Comparison of ENCODE assay signal across 25 mouse cellular contexts in the genomic region with DNA sequence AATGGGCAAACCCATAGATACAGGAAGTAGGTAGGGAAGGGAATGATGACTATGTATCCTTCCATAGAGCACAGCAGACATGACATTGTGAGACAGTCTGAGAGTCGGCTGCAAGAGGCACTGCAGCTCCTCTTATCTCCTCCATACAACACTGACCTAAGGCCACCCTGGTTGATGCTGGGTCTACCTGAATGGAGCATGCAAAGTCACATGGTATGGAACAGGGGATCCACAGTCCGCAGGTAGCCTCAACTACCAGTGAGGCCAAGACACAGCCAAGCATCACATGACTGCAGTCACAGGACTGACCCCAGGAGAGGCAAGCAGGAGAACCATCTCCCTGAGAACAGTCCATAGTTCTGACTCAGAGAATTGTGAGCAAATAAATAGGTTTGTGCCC. TPM values are rescaled to one million over a fixed set of nuclear protein-coding genes. Genes with fewer than 3 reads are reported as not detected.
DNase-seq lines count a peak whose midpoint lies in the region; ATAC-seq lines count a peak whose summit lies in the region.
"Had no signal": no experiment of that assay in that cellular context is flagged by ENCODE, and none has a peak within 500 bp of the region (broad histone marks: within the 10 kb centered on the region; RNA-seq: fewer than 3 reads in every experiment).

No protein-coding gene starts in this region.

- H3K9ac ChIP-seq in heart, embryonic 11.5 days (ENCODE audit: low read depth, low read length) = no peak overlapping the region
- H3K9ac ChIP-seq in kidney, embryonic 16.5 days (replicated peaks; ENCODE audit: low read length) = no peak overlapping the region
- H3K9ac ChIP-seq: embryonic facial prominence, embryonic 12.5 days; forebrain, embryonic 13.5 days; forebrain, embryonic 15.5 days had no signal

- H3K4me1 ChIP-seq in heart, embryonic 11.5 days (ENCODE audit: control insufficient read depth, insufficient read depth, low read length) = no peaks in the 10 kb centered on the region
- H3K4me1 ChIP-seq in kidney, embryonic 16.5 days (ENCODE audit: insufficient read depth, low read length) = no peaks in the 10 kb centered on the region
- H3K4me1 ChIP-seq: embryonic facial prominence, embryonic 10.5 days; embryonic facial prominence, embryonic 12.5 days; forebrain, embryonic 13.5 days; forebrain, embryonic 15.5 days had no signal

- no peak overlapping the region for H3K4me3 ChIP-seq in heart, embryonic 11.5 days (ENCODE audit: low read depth, low read length)
- H3K4me3 ChIP-seq in kidney, embryonic 16.5 days (ENCODE audit: low read length) = no peak overlapping the region
- H3K4me3 ChIP-seq: embryonic facial prominence, embryonic 10.5 days; embryonic facial prominence, embryonic 12.5 days; forebrain, embryonic 13.5 days; forebrain, embryonic 15.5 days had no signal

- no peak for ATAC-seq in heart, embryonic 11.5 days (replicated peaks; ENCODE audit: insufficient number of reproducible peaks, low FRiP score, low TSS enrichment)
- 0 out of 2 replicates have a peak, but pooled peaks have one; percentile 35 for ATAC-seq in kidney, embryonic 16.5 days (ENCODE audit: low FRiP score, low TSS enrichment)
- ATAC-seq: activated CD4-positive, CD25-positive, alpha-beta regulatory T cell, adult 4 months; CD4-positive, CD25-positive, alpha-beta regulatory T cell, adult 4 months; forebrain, embryonic 13.5 days; forebrain, embryonic 15.5 days; Patski had no signal

- no peak overlapping the region for H3K27ac ChIP-seq in heart, embryonic 11.5 days (ENCODE audit: low read depth, low read length)
- no peak overlapping the region for H3K27ac ChIP-seq in kidney, embryonic 16.5 days (ENCODE audit: low read length)
- H3K27ac ChIP-seq: embryonic facial prominence, embryonic 10.5 days; embryonic facial prominence, embryonic 12.5 days; forebrain, embryonic 13.5 days; forebrain, embryonic 15.5 days had no signal

- peaks cover 3% of the 10 kb centered on the region; the same call in 1 of the 2 replicates for H3K9me3 ChIP-seq in heart, embryonic 11.5 days (replicated peaks; ENCODE audit: control insufficient read depth, low read length)
- H3K9me3 ChIP-seq in kidney, embryonic 16.5 days (ENCODE audit: low read length) = 0 out of 2 replicates have a peak, but pooled peaks cover 4% of the 10 kb centered on the region
- H3K9me3 ChIP-seq: embryonic facial prominence, embryonic 10.5 days; embryonic facial prominence, embryonic 12.5 days; forebrain, embryonic 15.5 days; G1E had no signal

- H3K36me3 ChIP-seq in heart, embryonic 11.5 days (ENCODE audit: control insufficient read depth, insufficient read depth, low read length) = no peaks in the 10 kb centered on the region
- no peaks in the 10 kb centered on the region for H3K36me3 ChIP-seq in kidney, embryonic 16.5 days (ENCODE audit: insufficient read depth, low read length)
- H3K36me3 ChIP-seq: embryonic facial prominence, embryonic 10.5 days; embryonic facial prominence, embryonic 12.5 days; forebrain, embryonic 15.5 days; G1E had no signal

- DNase-seq in heart, adult 11 months = peak; percentile 55
- DNase-seq in kidney, postnatal 4 days = no peak
- DNase-seq in yolk sac, embryonic 10.5 days (ENCODE audit: low spot score) = peak; percentile 16
- DNase-seq: adrenal gland, adult 8-10 months; adrenal gland, postnatal 14 days; adrenal gland, postnatal 36 days; B cell, adult 2 months; cerebellum, adult 11-12 months; cerebellum, adult 2 months; cerebellum, adult 9-10 months; cerebellum, postnatal 10 days; cerebellum, postnatal 25 days had no signal

- no peaks in the 10 kb centered on the region for H3K27me3 ChIP-seq in heart, embryonic 11.5 days (ENCODE audit: control insufficient read depth, insufficient read depth, low read length)
- no peaks in the 10 kb centered on the region for H3K27me3 ChIP-seq in kidney, embryonic 16.5 days (ENCODE audit: insufficient read depth, low read length)
- H3K27me3 ChIP-seq: CH12.LX; embryonic facial prominence, embryonic 12.5 days; forebrain, embryonic 13.5 days; forebrain, embryonic 15.5 days; Patski had no signal

- H3K4me2 ChIP-seq in heart, embryonic 11.5 days = no peak overlapping the region
- H3K4me2 ChIP-seq in kidney, embryonic 16.5 days (replicated peaks; ENCODE audit: low read depth, low read length) = no peak overlapping the region
- H3K4me2 ChIP-seq: embryonic facial prominence, embryonic 12.5 days; forebrain, embryonic 13.5 days; forebrain, embryonic 15.5 days had no signal

- WGBS in heart, embryonic 11.5 days (ENCODE audit: insufficient replicate concordance) = 69% methylated on average over 2 of the region's 2 CpGs
- 91% methylated on average over 2 of the region's 2 CpGs for WGBS in kidney, embryonic 16.5 days

RNA-seq across cellular contexts. Expression of gene Nr1h4, which starts 34.0 kb away (rescaled TPM):
- 0.97 and 1.1 TPM in 2 replicates for polyA plus RNA-seq in heart, embryonic 11.5 days (2014; fragmentation: Nextera tagmentation; extraction: Ambion mirVana)
- polyA plus RNA-seq in kidney, embryonic 16.5 days (2015; fragmentation: Nextera tagmentation; extraction: Ambion mirVana) = 3.9 and 4.2 TPM in 2 replicates
- polyA plus RNA-seq: activated CD4-positive, CD25-positive, alpha-beta regulatory T cell, adult 4 months; CD4-positive, CD25-positive, alpha-beta regulatory T cell, adult 4 months; embryonic facial prominence, embryonic 10.5 days; embryonic facial prominence, embryonic 12.5 days; embryonic facial prominence, embryonic 14.5 days; forebrain, embryonic 11.5 days; G1E had no signal

RNA-seq across cellular contexts. Expression of gene Slc17a8, which starts 53.7 kb away (rescaled TPM):
- polyA plus RNA-seq in heart, embryonic 11.5 days (2014; fragmentation: Nextera tagmentation; extraction: Ambion mirVana) = 0.14 and 0.20 TPM in 2 replicates
- polyA plus RNA-seq in kidney, embryonic 16.5 days (2015; fragmentation: Nextera tagmentation; extraction: Ambion mirVana) = 1.2 and 2.1 TPM in 2 replicates
- polyA plus RNA-seq: CD4-positive, CD25-positive, alpha-beta regulatory T cell, adult 4 months; G1E had no signal

Comparison
In these comparisons a context has a peak if more than half of its experiments do, and no peak if none do; other contexts are left out.
1. DNase-seq: peak in heart, adult 11 months (single experiment) and yolk sac, embryonic 10.5 days (single experiment); none in kidney, postnatal 4 days (0 of 2).